Mouse (Mus musculus): ENCODE measurements around the gene Tmed10.

DNA sequence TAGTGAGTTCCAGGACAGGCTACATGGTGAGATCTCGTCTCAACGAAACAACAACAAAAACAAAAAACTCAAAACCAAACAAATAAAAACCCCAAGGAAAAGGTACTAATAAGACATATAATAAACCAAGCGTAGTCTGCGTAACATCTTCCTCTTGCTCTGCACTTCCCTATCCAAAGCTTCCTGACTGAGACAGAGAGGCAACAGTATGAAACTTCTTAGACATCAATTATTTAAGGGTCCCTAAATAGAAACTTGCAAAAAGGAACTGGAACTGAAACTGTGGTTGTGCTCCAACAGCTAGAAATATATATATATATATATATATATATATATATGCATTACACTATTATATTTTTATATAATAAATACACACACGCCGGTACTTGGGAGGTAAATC, 29.1 kb downstream of the Tmed10 start:
- no peak for TF ChIP-seq CTCF (IDR thresholded peaks at IDR 0.05; ENCODE audit: control insufficient read depth, insufficient read depth, low read length)
- TF ChIP-seq POLR2A (IDR thresholded peaks at IDR 0.05; ENCODE audit: borderline replicate concordance, control insufficient read depth, low read depth, low read length): no peak

All from bone marrow, adult 2 months (tissue).